Mouse (Mus musculus): Measurements from ENCODE around the gene Gatd1.
A peak's percentile ranks its signal among the peaks of the same experiment; 100 is the strongest.

- no peak for TF ChIP-seq GATA1 (IDR thresholded peaks at IDR 0.05; ENCODE audit: borderline replicate concordance, low read length)
- no peak for TF ChIP-seq POLR2AphosphoS5 (IDR thresholded peaks at IDR 0.05; ENCODE audit: insufficient replicate concordance, low read depth, low read length)
- no peak for TF ChIP-seq CTCF (IDR thresholded peaks at IDR 0.05; ENCODE audit: low read depth, low read length)
- TF ChIP-seq TAL1 (conservative IDR thresholded peaks at IDR 0.05; ENCODE audit: low read depth, low read length), result peak; percentile 73
These were observed 49.4 kb downstream of the Gatd1 start for GRCm38 (mm10) chr7:141364349-141365048.
